Mouse (Mus musculus) heart, postnatal 25 days (tissue): ENCODE results near the gene Paqr5. TPM values are rescaled to one million over a fixed set of nuclear protein-coding genes. Genes with fewer than 3 reads are reported as not detected.

Source experiments
- DNase-seq: peaks from one replicate; pipeline ENCODE4 v3.0.0; 2022; ENCODE audit warnings: low spot score
- intact Hi-C: fragments of 180-260 bp; cut with DNase I; formaldehyde crosslinking; loops from one replicate; pipeline ENCODE4 v1.15.1; 2025
- total RNA-seq, 2 experiments: library from RNA; stranded (reverse); gene quantifications; 2 replicates each; pipeline ENCODE4 v1.2.3; 2021

Paqr5 gene
- total RNA-seq, 2 experiments from 2014 or later = not detected

DNA sequence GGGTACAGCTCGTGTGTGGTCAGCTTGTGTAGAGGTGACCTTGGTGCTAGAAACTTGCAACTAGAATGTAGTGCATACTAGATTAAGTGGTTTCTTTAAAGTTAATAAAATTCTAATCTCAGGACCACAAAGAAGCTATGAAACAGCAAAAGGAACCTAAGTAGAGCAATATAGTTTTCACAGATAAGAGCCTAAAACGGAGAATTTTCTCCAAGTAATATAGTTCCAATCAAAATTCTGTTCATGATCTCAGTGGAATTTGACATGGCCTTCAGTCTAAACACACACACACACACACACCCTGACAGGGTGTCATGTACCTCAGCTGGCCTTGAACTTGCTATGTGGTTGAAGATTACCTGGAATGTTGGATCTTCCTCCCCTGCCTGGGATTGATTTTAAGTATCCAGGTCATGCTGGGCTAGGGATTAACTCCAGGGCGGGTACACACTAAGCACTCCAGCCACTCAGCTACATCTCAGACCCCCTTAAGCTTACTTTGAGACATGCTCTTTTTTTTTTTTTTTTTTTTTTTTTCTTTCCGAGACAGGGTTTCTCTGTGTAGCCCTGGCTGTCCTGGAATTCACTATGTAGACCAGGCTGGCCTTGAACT, 111.2 kb downstream of the Paqr5 start:
- intact Hi-C loops = loop anchor here (2.0 kb wide), 1 partner anchor 29 kb away; no protein-coding TSS in a partner anchor
- no peak for DNase-seq

DNA sequence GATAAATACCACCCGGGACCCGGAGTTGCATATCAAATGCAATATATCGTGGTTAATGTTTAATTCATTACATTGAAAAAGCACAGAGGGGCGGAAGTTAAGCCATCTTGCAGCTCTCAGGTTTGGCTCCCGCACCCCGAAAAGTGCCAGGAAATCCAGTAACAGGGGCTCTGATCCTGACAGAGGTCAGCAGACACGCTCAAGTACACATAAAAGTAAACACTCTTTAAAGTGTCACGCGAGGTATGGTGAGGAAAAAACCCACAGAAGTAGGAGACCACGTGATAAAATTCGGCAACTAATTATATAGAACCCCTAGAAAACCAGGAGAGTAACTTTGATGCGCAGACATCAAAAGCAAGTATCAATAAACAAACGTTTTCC, 111.7 kb downstream of the Paqr5 start:
- DNase-seq = no peak
- intact Hi-C loops = loop anchor here (2.0 kb wide), 1 partner anchor 30 kb away; no protein-coding TSS in a partner anchor

DNA sequence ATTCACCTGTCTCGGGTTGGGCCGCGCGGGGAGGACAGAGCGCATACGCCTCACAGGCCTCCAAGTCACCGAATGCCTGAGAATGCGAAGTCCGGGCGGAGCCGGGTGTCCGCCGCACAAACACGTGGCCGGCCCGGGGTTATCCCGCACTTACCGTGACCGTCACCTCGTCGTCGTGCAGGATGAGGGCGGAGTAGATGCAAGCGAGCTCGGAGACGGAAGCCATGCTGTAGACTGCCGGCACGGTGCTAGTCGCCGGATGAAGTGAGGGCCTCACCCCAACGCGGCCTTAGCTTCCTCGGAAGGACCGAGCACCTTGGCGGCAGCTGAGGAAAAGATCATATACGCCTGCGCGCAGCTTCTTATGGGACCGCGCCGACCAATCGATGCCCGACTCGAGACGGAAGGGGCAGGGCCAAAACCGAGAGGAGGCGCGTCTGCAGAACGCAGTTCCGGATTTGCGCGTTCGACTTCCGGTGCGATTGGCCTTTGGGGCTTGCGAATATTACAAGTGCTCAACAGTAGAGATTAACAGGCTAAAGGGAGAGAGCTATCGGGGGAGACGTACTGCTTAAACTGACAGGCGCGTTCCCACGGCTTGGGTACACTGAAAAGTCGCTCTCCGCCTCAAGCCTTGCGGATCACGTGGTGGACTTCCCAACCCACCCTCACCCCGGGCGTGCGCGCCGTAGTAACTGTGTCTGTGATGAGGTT, 112.3 kb downstream of the Paqr5 start, which contains the start of gene Rplp1:
Gene Rplp1, minus strand, starts transcription at position 340 of the 714 bp plus-strand sequence.
- DNase-seq = peak; percentile 95
- intact Hi-C loops = loop anchor here (2.0 kb wide), 1 partner anchor 30 kb away; no protein-coding TSS in a partner anchor

DNA sequence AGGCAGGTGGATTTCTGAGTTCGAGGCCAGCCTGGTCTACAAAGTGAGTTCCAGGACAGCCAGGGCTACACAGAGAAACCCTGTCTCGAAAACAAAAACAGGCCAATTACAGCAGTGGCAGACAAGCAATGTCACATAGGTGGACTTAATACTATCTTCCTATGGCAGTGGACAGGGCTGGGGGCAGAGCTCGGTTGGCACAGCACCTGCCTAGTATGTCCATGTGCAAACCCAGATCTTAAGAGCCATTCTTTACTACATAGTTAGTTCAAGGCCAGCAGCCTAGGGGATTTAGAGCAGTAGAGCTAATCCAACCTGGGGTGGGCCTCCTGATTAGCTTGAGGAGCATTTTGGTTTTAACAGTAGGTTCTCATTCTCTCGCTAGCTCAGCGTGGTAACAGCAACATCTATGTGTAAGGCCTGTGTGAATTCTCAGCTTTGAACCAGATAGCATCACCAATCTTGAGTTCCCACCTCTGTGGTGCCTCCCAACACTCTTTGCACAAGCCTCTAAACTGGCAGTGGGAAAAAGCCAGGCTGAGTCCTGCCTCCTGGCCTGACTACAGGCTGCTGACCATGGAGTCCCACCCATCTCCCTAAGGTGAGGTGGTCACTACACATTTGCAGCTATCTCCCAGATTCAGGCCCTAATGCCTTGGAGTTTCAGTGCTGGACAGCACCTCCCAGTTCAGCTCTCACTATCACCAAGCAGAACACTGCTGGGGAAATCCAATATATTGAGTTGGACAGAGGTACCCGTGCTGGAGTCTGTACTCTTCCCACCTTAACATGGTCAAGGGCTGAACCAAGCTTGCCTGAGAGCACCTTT, 115.1 kb downstream of the Paqr5 start:
- intact Hi-C loops = no loop called here
- DNase-seq = no peak

DNA sequence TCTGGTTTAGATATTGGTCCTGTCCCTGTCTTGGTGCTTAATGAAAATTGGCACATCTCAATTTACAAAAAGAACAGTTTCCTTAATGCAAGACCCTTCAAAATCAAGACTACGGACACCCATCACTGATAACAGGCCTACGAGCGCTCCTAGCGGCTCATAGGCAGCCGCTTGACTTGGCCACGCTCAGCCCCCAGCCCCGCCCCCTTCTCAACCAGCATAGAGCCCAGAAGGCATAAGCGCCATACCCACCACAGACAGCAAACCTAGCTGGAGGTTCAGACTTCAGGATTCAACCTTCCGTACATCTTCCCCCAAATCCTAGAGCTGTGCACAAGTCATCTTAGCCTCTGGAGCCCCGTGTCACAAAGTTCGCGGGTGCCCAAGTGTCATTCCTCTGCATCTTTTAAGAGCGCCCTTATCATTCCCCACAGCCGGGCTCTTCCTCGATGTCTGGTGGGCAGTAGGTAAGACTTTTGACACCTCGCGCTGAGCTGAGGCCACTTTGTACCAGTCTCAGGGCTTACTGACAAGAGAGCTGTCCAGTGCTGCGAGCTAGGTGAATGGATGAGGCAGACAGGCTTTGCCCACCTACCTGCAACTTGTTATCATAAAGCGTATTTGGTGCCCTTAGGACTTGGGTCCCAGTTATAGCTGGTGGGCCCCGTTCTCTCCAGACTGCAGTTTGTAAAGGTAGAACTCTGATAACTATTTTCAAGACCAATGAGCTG, 116.0 kb downstream of the Paqr5 start:
- intact Hi-C loops = no loop called here
- DNase-seq = no peak

DNA sequence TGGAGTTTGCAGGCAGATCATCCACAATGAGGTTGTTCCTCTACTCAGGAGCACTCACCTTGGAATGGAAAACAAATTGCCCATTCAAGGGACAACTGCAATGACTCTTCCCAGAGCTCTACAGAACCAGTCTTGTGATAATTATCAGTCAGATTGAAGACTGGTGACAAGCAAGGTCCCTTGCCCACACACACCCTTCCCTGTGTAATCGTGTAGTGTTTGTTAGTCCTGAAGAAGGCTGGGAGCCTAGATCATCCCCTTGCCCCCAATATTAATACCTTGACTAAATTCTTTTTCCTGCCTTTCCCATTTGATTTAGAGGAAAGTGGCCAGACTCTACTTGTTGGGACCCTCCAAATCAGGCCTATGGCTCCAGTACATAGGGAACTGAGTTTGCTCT, 117.0 kb downstream of the Paqr5 start:
- intact Hi-C loops = no loop called here
- no peak for DNase-seq

DNA sequence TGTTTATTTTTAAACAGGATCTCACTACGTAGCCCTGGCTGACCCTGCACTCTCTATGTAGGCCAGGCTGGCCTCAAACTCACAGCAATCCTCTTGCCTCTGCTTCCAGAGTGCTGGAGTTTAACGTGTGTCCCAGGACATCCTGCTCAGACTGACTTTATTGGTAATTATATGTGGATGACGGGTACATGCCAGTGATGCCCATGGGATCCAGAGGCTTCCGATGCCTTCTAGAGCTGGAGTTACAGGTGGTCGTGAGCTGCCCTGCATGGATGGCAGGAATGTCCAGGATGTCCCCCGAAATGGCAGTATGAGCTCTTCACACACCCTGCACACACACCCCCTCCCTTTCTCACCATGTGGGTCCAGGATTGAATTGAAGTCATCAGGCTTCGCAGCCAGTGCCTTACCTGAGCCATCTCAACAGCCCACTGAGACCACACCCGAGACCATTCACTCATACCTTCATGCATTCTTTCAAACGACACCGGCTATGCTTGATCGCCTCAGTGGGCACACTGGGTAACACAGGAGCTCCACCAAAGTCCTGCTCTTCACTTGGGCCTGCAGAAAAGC, 117.7 kb downstream of the Paqr5 start:
- intact Hi-C loops = no loop called here
- no peak for DNase-seq

DNA sequence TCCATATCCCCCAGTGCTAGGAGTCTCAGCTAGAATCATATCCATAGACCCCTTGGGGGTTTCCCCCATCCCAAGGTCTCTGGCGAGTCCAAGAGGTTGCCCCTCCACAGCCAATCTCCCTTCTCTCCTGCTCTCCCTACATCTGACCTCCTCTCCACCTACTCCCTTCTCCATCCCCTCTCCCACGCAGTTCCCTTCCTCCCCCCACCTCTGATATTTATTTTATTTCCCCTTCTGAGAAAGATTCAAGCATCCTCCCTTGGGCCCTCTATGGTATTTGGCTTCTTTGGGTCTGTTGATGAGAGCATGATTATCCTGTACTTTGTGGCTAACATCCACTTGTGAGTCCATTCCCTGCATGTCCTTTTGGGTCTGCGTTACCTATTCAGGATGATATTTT, 118.3 kb downstream of the Paqr5 start:
- DNase-seq = no peak
- intact Hi-C loops = no loop called here

DNA sequence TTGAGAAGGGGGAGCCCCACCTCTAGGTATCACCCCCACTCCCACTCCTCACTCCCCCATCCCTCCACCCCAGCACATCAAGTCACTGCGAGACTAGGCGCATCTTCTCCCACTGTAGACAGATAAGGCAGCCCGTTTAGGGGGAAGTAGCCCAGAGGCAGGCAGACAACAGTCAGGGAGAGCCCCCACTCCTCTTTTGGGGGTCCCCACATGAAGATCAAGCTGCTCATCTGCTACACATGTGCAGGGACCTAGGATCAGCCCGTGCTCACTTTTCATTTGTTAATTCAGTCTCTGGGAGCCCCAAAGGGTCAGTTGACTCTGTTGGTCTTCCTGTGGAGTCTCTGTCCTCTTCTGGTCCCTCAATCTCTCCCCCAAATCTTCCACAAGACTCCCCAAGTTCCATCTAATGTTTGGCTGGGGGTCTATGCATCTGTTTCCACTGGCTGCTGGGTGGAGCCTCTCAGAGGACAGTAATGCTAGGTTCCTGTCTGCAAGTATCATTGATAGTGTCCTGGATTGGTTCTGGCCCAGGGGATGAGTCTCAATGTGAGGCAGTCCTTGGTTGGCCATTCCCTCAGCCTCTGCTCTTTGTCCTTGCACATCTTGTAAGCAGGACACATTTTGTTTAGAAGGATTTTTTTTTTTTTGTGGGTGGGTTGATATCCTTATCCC, 118.9 kb downstream of the Paqr5 start:
- intact Hi-C loops = no loop called here

DNA sequence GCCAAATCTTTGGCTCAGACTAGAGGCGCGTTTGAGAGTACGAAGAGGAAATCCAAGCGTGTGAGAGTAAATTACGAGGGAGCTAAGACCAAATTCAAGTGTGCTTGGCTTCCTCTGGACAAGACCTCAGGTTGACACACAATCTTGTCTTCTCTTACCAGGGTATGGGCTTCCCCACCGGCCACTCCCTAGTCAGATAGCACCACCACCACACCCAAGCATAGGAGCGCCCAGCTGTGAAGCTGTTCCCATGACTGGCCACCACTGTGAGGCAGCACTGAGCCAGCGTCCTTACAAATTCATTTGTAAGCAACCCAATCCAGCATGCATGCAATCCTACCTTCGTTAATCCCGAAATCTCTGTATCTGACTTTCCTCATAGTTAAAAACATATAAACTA, 119.7 kb downstream of the Paqr5 start:
- no peak for DNase-seq
- intact Hi-C loops = no loop called here

More for the DNA sequence above, 118.9 kb downstream of the Paqr5 start:
- no peak for DNase-seq

DNA sequence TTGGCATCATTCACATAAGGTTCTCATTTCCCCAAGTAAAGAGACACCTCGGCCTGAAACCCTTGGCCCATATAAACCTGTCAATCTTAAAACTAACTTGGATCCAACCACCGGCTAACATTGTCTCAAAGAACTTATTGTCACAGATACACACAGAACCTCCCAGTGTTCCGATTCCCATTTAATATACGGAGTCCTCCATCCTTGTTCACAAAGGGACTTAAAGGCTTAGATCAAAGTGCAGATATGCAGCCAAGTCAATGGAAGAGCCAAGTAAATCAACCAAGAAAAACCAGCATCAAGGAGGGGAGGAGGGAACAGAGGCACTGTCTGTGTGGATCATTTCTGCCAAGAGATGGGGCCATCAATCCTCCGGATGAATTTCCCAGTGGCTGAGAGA, 121.1 kb downstream of the Paqr5 start:
- no peak for DNase-seq
- intact Hi-C loops = no loop called here

DNA sequence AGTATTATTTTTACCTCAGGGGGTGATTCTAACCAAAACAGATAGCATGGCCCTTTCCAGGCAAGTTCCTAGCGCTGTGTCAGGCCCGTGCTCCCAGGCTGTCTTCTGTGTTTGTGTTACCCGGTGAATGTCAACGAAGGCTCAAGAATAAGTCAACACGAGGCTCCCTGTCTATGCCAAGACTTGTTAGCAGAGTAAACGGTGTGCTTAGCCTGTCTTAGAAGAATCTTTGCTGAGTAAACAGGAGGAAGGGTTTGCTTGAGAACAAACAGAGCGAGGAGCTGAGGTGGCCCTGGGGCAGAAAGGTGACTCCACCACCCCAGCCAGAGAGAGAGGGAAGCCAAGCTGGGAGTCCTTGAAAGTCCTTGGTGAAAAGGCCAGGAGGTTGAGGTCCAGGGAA, 122.5 kb downstream of the Paqr5 start:
- intact Hi-C loops = no loop called here
- DNase-seq = no peak

Other genes with a start within 250 kb of the Paqr5 start
- gene Rplp1, start 112.3 kb downstream of the Paqr5 start, total RNA-seq = 1,000 to 10,000 TPM; 1,445 to 1,467 TPM
- 1 to 10 TPM; 3.5 to 3.7 TPM for gene Kif23, start 80.1 kb downstream of the Paqr5 start, total RNA-seq
- 10 to 100 TPM in 1 of 2 experiments, 1 to 10 TPM in 1; 9.4 to 10.1 TPM for gene Glce, start 95.8 kb upstream of the Paqr5 start, total RNA-seq